Mouse (Mus musculus): ENCODE measurements around the gene Rmdn2.

The Rmdn2 gene

GRCm38 (mm10) chr17:79611545-79611944 lies at the start of gene Rmdn2:
Rmdn2 (plus strand) TSS chr17:79611863.
- DNase-seq (ENCODE audit: low read depth in 1 of 2, low spot score in 2 of 2): no peak

- DNase-seq (ENCODE audit: low read depth in 1 of 2, low spot score in 2 of 2): no peak
These were observed 48.5 kb upstream of the Rmdn2 start for GRCm38 (mm10) chr17:79563067-79563620.

GRCm38 (mm10) chr17:79563721-79564120 lies 47.9 kb upstream of the Rmdn2 start:
- DNase-seq (ENCODE audit: low read depth in 1 of 2, low spot score in 2 of 2): no peak

GRCm38 (mm10) chr17:79565241-79565961 lies 46.3 kb upstream of the Rmdn2 start:
- no peak for DNase-seq (ENCODE audit: low read depth in 1 of 2, low spot score in 2 of 2)

- no peak for DNase-seq (ENCODE audit: low read depth in 1 of 2, low spot score in 2 of 2)
These were observed 43.3 kb upstream of the Rmdn2 start for GRCm38 (mm10) chr17:79568401-79568800.

GRCm38 (mm10) chr17:79578328-79578727 lies 33.3 kb upstream of the Rmdn2 start:
- no peak for DNase-seq (ENCODE audit: low read depth in 1 of 2, low spot score in 2 of 2)

GRCm38 (mm10) chr17:79580264-79580920 lies 31.3 kb upstream of the Rmdn2 start:
- DNase-seq (ENCODE audit: low read depth in 1 of 2, low spot score in 2 of 2): peak in 1 of 2 experiments; percentile 45

- no peak for DNase-seq (ENCODE audit: low read depth in 1 of 2, low spot score in 2 of 2)
These were observed 28.2 kb upstream of the Rmdn2 start for GRCm38 (mm10) chr17:79583466-79583865.

GRCm38 (mm10) chr17:79584246-79584800 lies 27.3 kb upstream of the Rmdn2 start:
- no peak for DNase-seq (ENCODE audit: low read depth in 1 of 2, low spot score in 2 of 2)

GRCm38 (mm10) chr17:79589913-79590312 lies 21.8 kb upstream of the Rmdn2 start:
- DNase-seq (ENCODE audit: low read depth in 1 of 2, low spot score in 2 of 2): no peak

- DNase-seq (ENCODE audit: low read depth in 1 of 2, low spot score in 2 of 2): no peak
These were observed 15.7 kb upstream of the Rmdn2 start for GRCm38 (mm10) chr17:79595996-79596395.

- no peak for DNase-seq (ENCODE audit: low read depth in 1 of 2, low spot score in 2 of 2)
These were observed 13.5 kb upstream of the Rmdn2 start for GRCm38 (mm10) chr17:79598151-79598550.

GRCm38 (mm10) chr17:79598596-79599577 lies 12.8 kb upstream of the Rmdn2 start:
- no peak for DNase-seq (ENCODE audit: low read depth in 1 of 2, low spot score in 2 of 2)

GRCm38 (mm10) chr17:79600108-79600507 lies 11.6 kb upstream of the Rmdn2 start:
- DNase-seq (ENCODE audit: low read depth in 1 of 2, low spot score in 2 of 2): no peak

- DNase-seq (ENCODE audit: low read depth in 1 of 2, low spot score in 2 of 2): no peak
These were observed 9.3 kb upstream of the Rmdn2 start for GRCm38 (mm10) chr17:79602381-79602780.

GRCm38 (mm10) chr17:79603427-79603826 lies 8.2 kb upstream of the Rmdn2 start:
- no peak for DNase-seq (ENCODE audit: low read depth in 1 of 2, low spot score in 2 of 2)

GRCm38 (mm10) chr17:79605794-79606193 lies 5.9 kb upstream of the Rmdn2 start:
- no peak for DNase-seq (ENCODE audit: low read depth in 1 of 2, low spot score in 2 of 2)

- no peak for DNase-seq (ENCODE audit: low read depth in 1 of 2, low spot score in 2 of 2)
These were observed 2.0 kb upstream of the Rmdn2 start for GRCm38 (mm10) chr17:79609697-79610096.

GRCm38 (mm10) chr17:79610163-79610755 lies 1.4 kb upstream of the Rmdn2 start:
- no peak for DNase-seq (ENCODE audit: low read depth in 1 of 2, low spot score in 2 of 2)

Data from monocyte, adult 2 months (primary cell).